Mouse (Mus musculus): ENCODE data around the gene Olfr1307.

DNA sequence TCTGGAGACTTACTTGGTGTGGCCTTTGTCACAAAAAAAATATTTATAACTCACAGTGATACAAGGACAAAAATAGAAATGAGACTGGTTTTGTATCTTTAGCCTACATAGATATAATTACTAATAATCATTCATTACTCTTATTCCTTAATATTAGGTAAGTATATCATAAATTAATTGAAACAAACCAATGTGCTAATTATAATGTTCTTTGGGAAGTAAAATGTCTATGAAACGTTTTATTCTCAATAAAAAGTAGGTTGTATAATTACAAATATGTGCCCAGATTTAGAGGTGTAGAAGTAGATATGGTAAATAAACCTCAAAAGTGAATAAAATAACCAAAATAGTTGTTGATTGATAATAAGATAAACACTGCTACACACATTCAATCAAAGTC is 15.6 kb upstream of the Olfr1307 start, which contains the start of gene Olfr1308:
- TF ChIP-seq CTCF (IDR thresholded peaks at IDR 0.05; ENCODE audit: insufficient read depth, low read length) (no peak), POLR2A (IDR thresholded peaks at IDR 0.05; ENCODE audit: borderline replicate concordance, extremely low read depth, low read depth, low read length) (no peak)
